Mouse (Mus musculus): ENCODE results near the gene Kif1b.

DNA sequence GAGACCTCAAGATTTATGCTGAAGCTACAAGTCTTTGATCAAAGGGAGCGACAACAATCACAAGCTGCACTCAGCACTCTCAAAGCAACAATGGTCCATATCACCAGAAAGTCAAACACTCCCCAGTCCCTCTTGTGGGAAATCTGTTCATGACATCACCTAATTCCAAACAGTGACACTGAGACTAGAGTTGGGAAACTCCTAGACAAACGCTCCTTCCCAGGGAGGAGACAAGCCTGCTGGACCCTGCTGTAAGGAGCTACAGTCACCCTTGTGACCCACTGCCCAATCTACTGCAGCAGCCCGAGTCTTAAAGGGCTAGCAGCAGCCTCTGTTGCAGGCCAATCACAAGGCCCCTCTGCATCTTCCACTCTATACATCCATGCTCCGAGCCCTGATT is 127.9 kb downstream of the Kif1b start:
- TF ChIP-seq CTCF (IDR thresholded peaks at IDR 0.05; ENCODE audit: control insufficient read depth, insufficient read depth, insufficient read length) (no peak), CEBPB (IDR thresholded peaks at IDR 0.05; ENCODE audit: low read depth) (no peak), MAX (IDR thresholded peaks at IDR 0.05) (no peak)

All from C2C12 (cell line).